Mouse (Mus musculus) heart, postnatal 10 days (tissue): ENCODE results near the gene Ncf1. TPM values are rescaled to one million over a fixed set of nuclear protein-coding genes. Genes with fewer than 3 reads are reported as not detected.

Experiments
- total RNA-seq, 2 experiments: library from RNA; stranded (reverse); gene quantifications; 2 replicates each; pipeline ENCODE4 v1.2.3; 2021

Gene Ncf1
- total RNA-seq, 2 experiments from 2014 or later, result 2.9 to 4.6 TPM

Other genes starting within 250 kb of the Ncf1 start
- gene Castor2, start 129.9 kb downstream of the Ncf1 start, total RNA-seq, result 10 to 100 TPM; 21.4 to 23.4 TPM
- 10 to 100 TPM; 25.3 to 29.2 TPM for gene Rcc1l, start 52.9 kb downstream of the Ncf1 start, total RNA-seq
- gene Gtf2ird2, start 45.6 kb downstream of the Ncf1 start, total RNA-seq, result 1 to 10 TPM; 7.4 to 7.7 TPM
- 100 to 1,000 TPM; 195 to 218 TPM for gene Gtf2i, start 85.1 kb upstream of the Ncf1 start, total RNA-seq
- gene Gtf2ird1, start 227.1 kb upstream of the Ncf1 start, total RNA-seq, result 10 to 100 TPM; 43.3 to 45.5 TPM